Mouse (Mus musculus) kidney, adult 2 months (tissue): Measurements from ENCODE around the gene Vash1. TPM values are rescaled to one million over a fixed set of nuclear protein-coding genes. Genes with fewer than 3 reads are reported as not detected.

Source experiments
- DNase-seq: peaks from one replicate; pipeline ENCODE4 v3.0.0; 2021
- H3K27ac ChIP-seq: fragments of 200-500 bp; 2 replicates; pipeline ENCODE4 v1.5.1; 2012; ENCODE audit warnings: low read depth, low read length, control low read depth, inconsistent platforms; ENCODE audit not compliant: insufficient read depth
- H3K27me3 ChIP-seq: fragments of 200-500 bp; replicated peaks from 2 replicates; pipeline ENCODE4 v1.6.1; 2012; ENCODE audit warnings: mild to moderate bottlenecking, moderate library complexity, low read length, inconsistent platforms; ENCODE audit not compliant: control insufficient read depth, insufficient read depth
- H3K36me3 ChIP-seq: fragments of 200-500 bp; 2 replicates; pipeline ENCODE4 v1.6.1; 2012; ENCODE audit warnings: mild to moderate bottlenecking, moderate library complexity, low read length, inconsistent platforms; ENCODE audit not compliant: control insufficient read depth, insufficient read depth
- H3K4me1 ChIP-seq: fragments of 200-500 bp; 2 replicates; pipeline ENCODE4 v1.6.1; 2011; ENCODE audit warnings: low read length; ENCODE audit not compliant: control insufficient read depth, insufficient read depth
- H3K4me3 ChIP-seq: fragments of 200-500 bp; 2 replicates; pipeline ENCODE4 v1.5.1; 2011; ENCODE audit warnings: mild to moderate bottlenecking, low read depth, low read length, control low read depth; ENCODE audit not compliant: insufficient read depth
- CTCF ChIP-seq: fragments of 200-500 bp; conservative IDR thresholded peaks from 2 replicates; pipeline ENCODE4 v1.5.1; 2011; ENCODE audit warnings: low read depth, mild to moderate bottlenecking, control low read depth, low read length, moderate library complexity, mixed read lengths; ENCODE audit not compliant: insufficient read depth, insufficient read length
- POLR2A ChIP-seq: fragments of 200-500 bp; IDR thresholded peaks from one replicate; pipeline ENCODE4 v1.6.1; 2011; ENCODE audit warnings: low read depth, low read length, control low read depth
- WGBS: fragments of 180-500 bp; shearing (Covaris S2); methylation state at CpG from one replicate; pipeline ENCODE4 v1.1.7; 2018; 5-methylcytosine and 5-hydroxymethylcytosine counted together
- polyA plus RNA-seq: library from polyadenylated mRNA; depleted of rRNA; stranded (reverse); fragments of >200 nt; gene quantifications from 2 replicates; pipeline ENCODE4 v1.2.3, GENCODE M21; 2012; rRNA removed

Gene Vash1
- polyA plus RNA-seq, 1 experiment = 1.6 TPM

DNA sequence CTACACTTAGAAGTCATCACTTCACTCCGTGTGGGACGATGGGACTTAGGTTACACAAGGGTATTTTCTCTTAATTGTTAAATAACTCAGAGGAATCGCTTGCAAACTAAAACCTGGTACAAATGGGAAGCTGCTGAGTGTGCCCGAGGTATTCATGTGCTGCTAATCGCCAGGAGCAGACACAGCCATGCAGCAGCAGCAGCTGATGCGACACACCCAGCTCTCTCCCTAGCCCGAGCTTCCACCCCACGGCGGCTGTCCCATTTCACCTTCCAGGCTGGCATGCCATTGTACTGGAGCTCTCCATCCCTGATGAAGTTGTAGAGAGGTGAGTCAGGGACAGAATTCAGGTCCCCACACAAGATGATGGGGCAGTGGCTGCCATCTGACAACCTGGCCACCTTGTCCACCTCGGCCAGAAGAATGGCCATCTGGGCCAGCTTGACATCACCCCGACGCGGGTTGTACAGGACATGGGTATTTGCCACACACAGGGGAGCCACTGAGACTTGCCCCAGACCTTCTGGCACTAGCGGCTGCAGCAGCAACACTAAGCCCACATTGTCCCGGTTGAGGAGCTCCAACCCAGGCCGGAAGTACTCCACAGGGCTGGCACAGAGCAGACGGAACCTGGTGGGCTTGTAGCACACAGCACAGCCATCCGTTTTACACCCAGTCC is 41.6 kb downstream of the Vash1 start:
- H3K4me1 ChIP-seq = no peaks in the 10 kb centered on the region
- TF ChIP-seq CTCF (no peak), POLR2A (no peak)
- H3K27ac ChIP-seq = no peak overlapping the region
- no peak for DNase-seq
- no peak overlapping the region for H3K4me3 ChIP-seq
- H3K27me3 ChIP-seq = no peaks in the 10 kb centered on the region
- H3K36me3 ChIP-seq = no peaks in the 10 kb centered on the region
- 81% methylated on average over 18 of the region's 18 CpGs for WGBS

DNA sequence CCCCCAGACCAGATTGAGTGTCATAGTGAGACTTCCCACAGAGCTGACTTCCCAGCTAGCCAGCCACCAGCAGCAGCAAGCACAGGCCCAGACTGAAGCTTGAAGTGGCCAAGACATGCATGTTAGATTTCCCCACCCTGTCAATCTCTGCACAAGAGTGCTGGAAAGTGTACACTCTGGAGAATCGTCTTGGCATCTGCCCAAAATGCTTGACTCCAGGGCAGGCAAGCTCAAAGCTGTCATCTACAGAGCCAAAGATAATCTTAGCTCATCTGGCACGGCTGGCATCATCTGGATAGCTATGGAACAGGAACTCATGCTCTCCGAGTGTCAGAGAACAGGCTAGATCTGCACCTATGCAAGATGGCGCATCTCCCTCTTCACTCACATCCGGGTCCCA is 43.0 kb downstream of the Vash1 start:
- WGBS = 83% methylated on average over 5 of the region's 5 CpGs
- Histone ChIP-seq H3K36me3 (no peaks in the 10 kb centered on the region), H3K4me1 (no peaks in the 10 kb centered on the region), H3K27me3 (no peaks in the 10 kb centered on the region), H3K4me3 (no peak overlapping the region), H3K27ac (no peak overlapping the region)
- no peak for DNase-seq
- TF ChIP-seq POLR2A = no peak

DNA sequence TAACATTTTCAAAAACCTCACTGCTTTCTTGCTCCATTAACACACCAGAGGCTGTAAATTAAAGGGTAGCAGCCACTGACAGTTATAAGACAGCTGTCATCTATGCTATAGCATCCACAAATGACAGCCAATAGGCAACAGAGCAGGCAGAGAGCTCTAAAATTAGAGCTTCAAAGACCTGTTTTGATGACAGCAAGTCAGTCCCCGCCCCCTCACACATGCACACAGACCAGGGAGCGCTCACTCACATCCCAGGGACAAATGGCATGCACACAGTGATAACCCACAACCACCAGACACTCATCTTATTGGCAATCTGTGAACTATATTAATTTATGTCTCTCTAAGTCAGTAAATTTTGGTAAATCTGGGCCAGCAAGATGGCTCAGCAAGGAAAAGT is 45.8 kb downstream of the Vash1 start:
- WGBS = 95% methylated on average over 2 of the region's 2 CpGs
- no peaks in the 10 kb centered on the region for H3K27me3 ChIP-seq
- H3K36me3 ChIP-seq = no peaks in the 10 kb centered on the region
- no peaks in the 10 kb centered on the region for H3K4me1 ChIP-seq
- TF ChIP-seq CTCF = no peak
- H3K4me3 ChIP-seq = no peak overlapping the region
- no peak for DNase-seq
- no peak overlapping the region for H3K27ac ChIP-seq

DNA sequence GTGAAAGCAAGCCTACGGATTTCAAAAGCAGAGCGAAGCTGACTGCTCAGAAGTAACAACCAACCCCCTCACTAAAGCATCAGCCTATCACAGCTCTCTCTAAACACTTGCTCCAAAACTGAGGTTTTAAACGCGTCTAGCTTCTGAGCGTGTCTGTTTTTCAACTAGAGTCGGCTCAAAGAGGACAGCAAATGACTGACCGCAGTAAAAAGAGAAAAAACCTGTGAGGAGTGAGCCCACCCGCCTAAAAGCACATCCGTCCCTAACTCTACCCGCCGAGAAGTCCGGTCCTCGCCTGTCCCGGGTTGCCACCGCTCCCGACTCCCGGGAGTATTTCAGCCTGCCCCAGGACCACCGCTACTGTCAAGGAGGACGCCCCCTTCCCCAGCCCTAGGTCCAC is 47.2 kb downstream of the Vash1 start:
- Histone ChIP-seq H3K27me3 (no peaks in the 10 kb centered on the region), H3K36me3 (no peaks in the 10 kb centered on the region), H3K27ac (no peak overlapping the region), H3K4me1 (no peaks in the 10 kb centered on the region), H3K4me3 (peak overlapping the region; percentile 67)
- WGBS = under 1% methylated on average over 19 of the region's 19 CpGs
- TF ChIP-seq POLR2A (no peak), CTCF (no peak)
- no peak for DNase-seq

DNA sequence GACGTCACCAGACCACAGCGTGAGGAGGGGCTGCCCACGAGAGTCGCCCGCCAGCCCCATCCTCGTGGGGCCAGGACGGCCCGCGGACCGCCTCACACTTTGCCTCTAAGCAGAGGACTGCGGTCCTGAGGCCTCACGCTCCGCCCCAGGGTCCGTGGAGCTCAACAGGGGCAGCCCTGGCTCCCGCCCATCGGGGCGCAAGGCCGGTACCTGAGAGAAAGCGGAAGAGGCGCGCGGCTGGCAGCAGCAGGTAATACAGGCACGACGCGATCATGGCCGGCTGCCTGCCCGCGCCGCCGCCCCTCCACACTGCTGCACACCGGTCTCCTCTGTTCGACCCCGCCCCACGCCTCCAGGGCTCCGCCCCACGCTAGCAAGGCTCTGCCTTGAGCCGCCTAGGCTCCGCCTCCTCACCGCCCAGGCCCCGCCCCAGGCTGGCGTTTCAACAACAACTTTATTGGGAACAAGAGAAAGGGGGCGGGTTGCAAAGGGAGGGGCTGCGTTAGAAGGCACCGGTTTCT is 47.7 kb downstream of the Vash1 start, which contains the start of gene Angel1:
TSS of gene Angel1 (minus strand) at position 341 of the 521 bp plus-strand sequence.
- Histone ChIP-seq H3K27ac (no peak within 1 kb of the TSS), H3K4me3 (peak within 1 kb of the TSS; percentile 67), H3K36me3 (no peaks in the 10 kb centered on the region), H3K4me1 (no peaks in the 10 kb centered on the region), H3K27me3 (no peaks in the 10 kb centered on the region)
- WGBS = under 1% methylated on average over 44 of the region's 44 CpGs
- TF ChIP-seq POLR2A (no peak), CTCF (0 out of 2 replicates have a peak, but pooled peaks have one; percentile 19)
- peak; percentile 98 for DNase-seq

DNA sequence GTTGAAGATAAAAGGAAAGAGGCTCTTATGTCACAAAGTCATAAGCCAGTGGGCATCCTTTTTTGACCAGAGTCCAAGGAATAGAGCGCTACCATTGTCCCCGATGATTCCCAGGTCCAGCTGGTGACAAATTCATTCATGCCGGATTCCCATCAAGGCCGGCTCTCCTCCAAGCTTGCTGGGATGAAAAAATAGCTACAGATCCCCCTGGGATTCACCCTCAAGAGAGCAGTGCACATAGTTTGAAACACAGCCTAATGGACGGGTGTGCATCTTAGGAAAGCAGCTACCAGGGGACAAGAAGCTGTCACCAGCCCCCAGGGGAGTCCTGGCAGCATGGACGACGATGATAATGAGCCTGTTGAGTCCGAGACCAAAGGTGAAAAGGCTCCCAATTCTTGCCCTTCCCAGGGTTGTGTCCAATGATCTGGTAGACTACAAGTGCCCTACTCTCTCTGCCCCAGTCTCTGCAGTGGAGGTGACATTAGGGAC is 55.9 kb downstream of the Vash1 start, which contains the start of gene Lrrc74a:
TSS of gene Lrrc74a (plus strand) at position 51 of the 492 bp plus-strand sequence.
- H3K4me1 ChIP-seq = no peaks in the 10 kb centered on the region
- no peak within 1 kb of the TSS for H3K4me3 ChIP-seq
- H3K27me3 ChIP-seq = no peaks in the 10 kb centered on the region; the same call in 1 of the 2 replicates
- WGBS = 84% methylated on average over 8 of the region's 8 CpGs
- H3K36me3 ChIP-seq = no peaks in the 10 kb centered on the region
- TF ChIP-seq POLR2A (no peak), CTCF (no peak)
- no peak within 1 kb of the TSS for H3K27ac ChIP-seq
- no peak for DNase-seq

Other genes starting within 250 kb of the Vash1 start
- 7.3 and 8.7 TPM in 2 replicates for gene Angel1, start 47.8 kb downstream of the Vash1 start, polyA plus RNA-seq
- not detected in 2 replicates for gene Lrrc74a, start 55.7 kb downstream of the Vash1 start, polyA plus RNA-seq
- gene Irf2bpl, start 206.1 kb downstream of the Vash1 start, polyA plus RNA-seq = 22.0 and 27.8 TPM in 2 replicates